Mouse (Mus musculus) CH12F3 (cell line): ENCODE measurements around the gene Cep104.

ENCODE experiments used
- in situ Hi-C: fragments of 300-500 bp; cut with MboI; formaldehyde crosslinking; loops from 2 replicates; pipeline ENCODE4 v1.14.3; 2020; ENCODE audit warnings: low sequenced_read_pairs

The Cep104 gene

GRCm38 (mm10) chr4:153974431-153975291 is at the start of gene Cep104, which contains the start of gene Dffb:
Gene Cep104, plus strand, starts transcription at chr4:153975194.
Gene Dffb, minus strand, starts transcription at chr4:153975126.
- in situ Hi-C loops, result no loop called here

- in situ Hi-C loops, result no loop called here
These were observed 46.2 kb upstream of the Cep104 start for GRCm38 (mm10) chr4:153928772-153929299.

GRCm38 (mm10) chr4:153929425-153929824 is 45.6 kb upstream of the Cep104 start:
- in situ Hi-C loops, result no loop called here

GRCm38 (mm10) chr4:153929921-153930320 is 45.1 kb upstream of the Cep104 start:
- in situ Hi-C loops, result no loop called here

- in situ Hi-C loops, result loop anchor here (10.0 kb wide), 1 partner anchor 1398 kb away; no protein-coding TSS in a partner anchor
These were observed 31.8 kb upstream of the Cep104 start for GRCm38 (mm10) chr4:153943243-153943642.

- in situ Hi-C loops, result loop anchor here (10.0 kb wide), 1 partner anchor 1399 kb away; no protein-coding TSS in a partner anchor
These were observed 30.7 kb upstream of the Cep104 start for GRCm38 (mm10) chr4:153944261-153944660.

- in situ Hi-C loops, result loop anchor here (10.0 kb wide), 1 partner anchor 1401 kb away; no protein-coding TSS in a partner anchor
These were observed 29.3 kb upstream of the Cep104 start for GRCm38 (mm10) chr4:153945741-153946140.

GRCm38 (mm10) chr4:153950372-153950771 is 24.6 kb upstream of the Cep104 start:
- in situ Hi-C loops, result no loop called here

GRCm38 (mm10) chr4:153951150-153951549 is 23.8 kb upstream of the Cep104 start:
- in situ Hi-C loops, result no loop called here

- in situ Hi-C loops, result no loop called here
These were observed 23.3 kb upstream of the Cep104 start for GRCm38 (mm10) chr4:153951692-153952091.

- in situ Hi-C loops, result no loop called here
These were observed 19.3 kb upstream of the Cep104 start for GRCm38 (mm10) chr4:153955651-153956050.

GRCm38 (mm10) chr4:153956569-153957405 is 18.2 kb upstream of the Cep104 start, which contains the start of gene A430005L14Rik:
Gene A430005L14Rik, plus strand, starts transcription at chr4:153957237.
- in situ Hi-C loops, result no loop called here

GRCm38 (mm10) chr4:153957444-153958250 is 17.3 kb upstream of the Cep104 start:
- in situ Hi-C loops, result no loop called here

- in situ Hi-C loops, result no loop called here
These were observed 12.4 kb upstream of the Cep104 start for GRCm38 (mm10) chr4:153962631-153963030.

GRCm38 (mm10) chr4:153966651-153967050 is 8.3 kb upstream of the Cep104 start:
- in situ Hi-C loops, result no loop called here

- in situ Hi-C loops, result no loop called here
These were observed 7.4 kb upstream of the Cep104 start for GRCm38 (mm10) chr4:153967556-153967955.

GRCm38 (mm10) chr4:153968063-153968462 is 6.9 kb upstream of the Cep104 start:
- in situ Hi-C loops, result no loop called here

GRCm38 (mm10) chr4:153975292-153975662 is 283 bp downstream of the Cep104 start:
- in situ Hi-C loops, result no loop called here

GRCm38 (mm10) chr4:153975768-153976167 is 774 bp downstream of the Cep104 start:
- in situ Hi-C loops, result no loop called here

- in situ Hi-C loops, result no loop called here
These were observed 4.2 kb downstream of the Cep104 start for GRCm38 (mm10) chr4:153979243-153979642.
